ENCODE assay signal across 9 mouse cellular contexts in genomic region chr5:138997936-138998580, GRCm38 (mm10). TPM values are rescaled to one million over a fixed set of nuclear protein-coding genes. Genes with fewer than 3 reads are reported as not detected.
A peak's percentile ranks its signal among the peaks of the same experiment; 100 is the strongest.
DNase-seq lines count a peak whose midpoint lies in the region; ATAC-seq and TF ChIP-seq lines count a peak whose summit lies in the region.
"Had no signal": no experiment of that assay in that cellular context is flagged by ENCODE, and none has a peak within 500 bp of the region (broad histone marks: within the 10 kb centered on the region; RNA-seq: fewer than 3 reads in every experiment).

No protein-coding gene starts in this region.

- 3% methylated on average over 30 of the region's 30 CpGs for WGBS in intestine, postnatal 0 days
- under 1% methylated on average over 30 of the region's 30 CpGs for WGBS in liver, embryonic 16.5 days (ENCODE audit: insufficient replicate concordance)
- under 1% methylated on average over 30 of the region's 30 CpGs for WGBS in neural tube, embryonic 13.5 days

- peak overlapping the region; percentile 37 for H3K4me3 ChIP-seq in intestine, postnatal 0 days (ENCODE audit: low read depth, low read length)
- H3K4me3 ChIP-seq in liver, embryonic 16.5 days (ENCODE audit: low read depth, low read length): peak overlapping the region; percentile 28
- H3K4me3 ChIP-seq in neural tube, embryonic 13.5 days: peak overlapping the region; percentile 28
- H3K4me3 ChIP-seq: erythroblast, embryonic 14.5 days had no signal

- H3K9ac ChIP-seq in intestine, postnatal 0 days (ENCODE audit: low read depth, low read length): peak overlapping the region; percentile 26; the same call in 1 of the 2 replicates
- H3K9ac ChIP-seq in liver, embryonic 16.5 days (ENCODE audit: low read depth, low read length): no peak overlapping the region
- peak overlapping the region; percentile 53 for H3K9ac ChIP-seq in neural tube, embryonic 13.5 days

- no peaks in the 10 kb centered on the region for H3K36me3 ChIP-seq in intestine, postnatal 0 days (ENCODE audit: control insufficient read depth, insufficient read depth)
- no peaks in the 10 kb centered on the region for H3K36me3 ChIP-seq in liver, embryonic 16.5 days (ENCODE audit: control insufficient read depth, insufficient read depth)
- H3K36me3 ChIP-seq in neural tube, embryonic 13.5 days: no peaks in the 10 kb centered on the region

- H3K9me3 ChIP-seq in intestine, postnatal 0 days (ENCODE audit: control insufficient read depth): no peaks in the 10 kb centered on the region
- no peaks in the 10 kb centered on the region for H3K9me3 ChIP-seq in liver, embryonic 16.5 days (replicated peaks; ENCODE audit: control insufficient read depth, low read length)
- H3K9me3 ChIP-seq in neural tube, embryonic 13.5 days: 0 out of 2 replicates have a peak, but pooled peaks cover 4% of the 10 kb centered on the region

- peak; percentile 47 for DNase-seq in adrenal gland, postnatal 10 days
- DNase-seq in adrenal gland, postnatal 4 days (ENCODE audit: low spot score in 2 of 2): no peak
- DNase-seq in ZHBTc4 (ENCODE audit: low read depth, low spot score): peak; percentile 73
- peak; percentile 79 to 86 for DNase-seq in heart, adult 18-20 months

- H3K4me1 ChIP-seq in intestine, postnatal 0 days (replicated peaks; ENCODE audit: control insufficient read depth, insufficient read depth, low read length): peaks cover 15% of the 10 kb centered on the region; the same call in 1 of the 2 replicates
- peaks cover 15% of the 10 kb centered on the region for H3K4me1 ChIP-seq in liver, embryonic 16.5 days (ENCODE audit: control insufficient read depth, low read depth, low read length)
- peaks cover 54% of the 10 kb centered on the region for H3K4me1 ChIP-seq in neural tube, embryonic 13.5 days (replicated peaks)

- no peaks in the 10 kb centered on the region; the same call in 1 of the 2 replicates for H3K27me3 ChIP-seq in intestine, postnatal 0 days (replicated peaks; ENCODE audit: control insufficient read depth, insufficient read depth, low read length)
- peaks cover 67% of the 10 kb centered on the region for H3K27me3 ChIP-seq in liver, embryonic 16.5 days (ENCODE audit: control insufficient read depth, insufficient read depth, low read depth, low read length)
- H3K27me3 ChIP-seq in neural tube, embryonic 13.5 days: peaks cover 60% of the 10 kb centered on the region

- peak overlapping the region; percentile 93 for H3K4me2 ChIP-seq in intestine, postnatal 0 days (replicated peaks; ENCODE audit: low read depth)
- peak overlapping the region; percentile 49 for H3K4me2 ChIP-seq in liver, embryonic 16.5 days (ENCODE audit: low read depth, low read length)
- H3K4me2 ChIP-seq in neural tube, embryonic 13.5 days: peak overlapping the region; percentile 96

- ATAC-seq in intestine, postnatal 0 days: no peak; the same call in 1 of the 2 replicates
- no peak for ATAC-seq in liver, embryonic 16.5 days (ENCODE audit: low read depth)
- no peak for ATAC-seq in neural tube, embryonic 13.5 days (ENCODE audit: low read depth)
- ATAC-seq in erythroblast, adult 5-6 weeks (replicated peaks; ENCODE audit: low FRiP score, poor library complexity, severe bottlenecking): no peak

- H3K27ac ChIP-seq in intestine, postnatal 0 days (ENCODE audit: low read depth, low read length): no peak overlapping the region
- no peak overlapping the region for H3K27ac ChIP-seq in liver, embryonic 16.5 days (ENCODE audit: low read length)
- H3K27ac ChIP-seq in neural tube, embryonic 13.5 days (replicated peaks): no peak overlapping the region

- TF ChIP-seq CTCF in intestine, postnatal 0 days (IDR thresholded peaks at IDR 0.05; ENCODE audit: low read depth): no peak

RNA-seq across cellular contexts. Expression of gene Pdgfa, which starts 0.9 kb away (rescaled TPM):
- total RNA-seq in adrenal gland, postnatal 10 days (2021): 10 to 100 TPM; 22.0 to 23.3 TPM
- total RNA-seq in adrenal gland, postnatal 4 days (2021): 10 to 100 TPM; 30.4 to 33.9 TPM
- 10 to 100 TPM; 15.5 to 21.7 TPM for total RNA-seq in heart, adult 18-20 months (2021)
- 64.4 and 72.0 TPM in 2 replicates for polyA plus RNA-seq in intestine, postnatal 0 days (2015; fragmentation: Nextera tagmentation; extraction: Ambion mirVana)
- 2.3 and 3.1 TPM in 2 replicates for polyA plus RNA-seq in liver, embryonic 16.5 days (2015; fragmentation: Nextera tagmentation; extraction: Ambion mirVana)
- 17.6 and 19.5 TPM in 2 replicates for polyA plus RNA-seq in neural tube, embryonic 13.5 days (2015; fragmentation: Nextera tagmentation; extraction: Ambion mirVana)
- total RNA-seq in erythroblast, adult 5-6 weeks (2015; ENCODE audit: low replicate concordance): not detected in 2 replicates
- not detected in 2 replicates for total RNA-seq in erythroblast, adult 5-6 weeks (2017; ENCODE audit: low replicate concordance)

Comparison
In these comparisons a context has a peak if more than half of its experiments do, and no peak if none do; other contexts are left out.
1. DNase-seq: peak in adrenal gland, postnatal 10 days (single experiment), ZHBTc4 (single experiment) and heart, adult 18-20 months (2 of 2); none in adrenal gland, postnatal 4 days (0 of 2).
2. RNA of gene Pdgfa, which starts 0.9 kb away (total RNA-seq): 30.4 to 33.9 TPM in adrenal gland, postnatal 4 days, 22.0 to 23.3 TPM in adrenal gland, postnatal 10 days and 15.5 to 21.7 TPM in heart, adult 18-20 months; not detected in erythroblast, adult 5-6 weeks; every median in the first group is over 10 times any median in the second.
3. Peak in every context shown above with its lines, with median percentiles within 50 percentile points of each other: H3K4me2 ChIP-seq and H3K4me3 ChIP-seq.